Mouse (Mus musculus) midbrain, postnatal 0 days (tissue): ENCODE measurements around the gene Mthfd1. TPM values are rescaled to one million over a fixed set of nuclear protein-coding genes. Genes with fewer than 3 reads are reported as not detected.

Experiments
- ATAC-seq: fragments of 200-750 bp; cut with Nextera tagmentation; 2 replicates; pipeline ENCODE4 v1.8.0; 2017; ENCODE audit warnings: moderate number of reproducible peaks, mild to moderate bottlenecking, moderate TSS enrichment, moderate library complexity; ENCODE audit not compliant: low FRiP score
- DNase-seq: peaks from one replicate; pipeline ENCODE4 v3.0.0-alpha.2; 2015; ENCODE audit warnings: low spot score
- H3K27ac ChIP-seq: fragments of 300-500 bp; sonication (generic); 2 replicates; pipeline ENCODE4 v1.5.1; 2014; ENCODE audit warnings: low read depth, mild to moderate bottlenecking, low read length, mixed read lengths
- H3K27me3 ChIP-seq: fragments of 300-500 bp; sonication (generic); 2 replicates; pipeline ENCODE4 v1.6.1; 2014; ENCODE audit warnings: low read length, control low read depth, mixed read lengths; ENCODE audit not compliant: insufficient read depth
- H3K36me3 ChIP-seq: fragments of 300-500 bp; sonication (generic); 2 replicates; pipeline ENCODE4 v1.6.1; 2014; ENCODE audit warnings: low read length, control low read depth, mixed read lengths; ENCODE audit not compliant: insufficient read depth
- H3K4me1 ChIP-seq: fragments of 300-500 bp; sonication (generic); 2 replicates; pipeline ENCODE4 v1.6.1; 2014; ENCODE audit warnings: mild to moderate bottlenecking, control low read depth, antibody characterized with exemption, low read length, mixed read lengths; ENCODE audit not compliant: insufficient read depth
- H3K4me2 ChIP-seq: fragments of 300-500 bp; sonication (generic); 2 replicates; pipeline ENCODE4 v1.6.1; 2014; ENCODE audit warnings: low read depth, mild to moderate bottlenecking, low read length, mixed read lengths; ENCODE audit not compliant: poor library complexity, severe bottlenecking
- H3K4me3 ChIP-seq: fragments of 300-500 bp; sonication (generic); 2 replicates; pipeline ENCODE4 v1.5.1; 2014; ENCODE audit warnings: low read depth, mild to moderate bottlenecking, low read length, moderate library complexity
- H3K9ac ChIP-seq: fragments of 300-500 bp; sonication (generic); replicated peaks from 2 replicates; pipeline ENCODE4 v1.6.1; 2014; ENCODE audit warnings: mild to moderate bottlenecking, low read length, moderate library complexity, mixed read lengths; ENCODE audit not compliant: poor library complexity, severe bottlenecking
- H3K9me3 ChIP-seq: fragments of 300-500 bp; sonication (generic); 2 replicates; pipeline ENCODE4 v1.6.1; 2016; ENCODE audit warnings: low read length, control low read depth
- CTCF ChIP-seq: IDR thresholded peaks from 2 replicates; pipeline ENCODE4 v1.5.1; 2016; ENCODE audit warnings: antibody characterized with exemption, mild to moderate bottlenecking
- WGBS: fragments of 180-500 bp; shearing (Covaris S2); extraction: QIAGEN DNeasy Blood & Tissue Kit; methylation state at CpG from one replicate; pipeline ENCODE4 v1.1.7; 2014; 5-methylcytosine and 5-hydroxymethylcytosine counted together
- polyA plus RNA-seq: library from polyadenylated mRNA; unstranded; fragments of >200 nt; fragmentation: Nextera tagmentation; extraction: Ambion mirVana; gene quantifications from 2 replicates; pipeline ENCODE4 v1.2.1, GENCODE M21; 2015
- total RNA-seq: library from RNA; depleted of rRNA; stranded (reverse); fragments of >200 nt; gene quantifications from 2 replicates; pipeline ENCODE4 v1.2.3, GENCODE M21; 2014

Mthfd1 gene
- total and polyA plus RNA-seq, 2 experiments from 2014 or later, result 23.7 to 26.7 TPM

- peak overlapping the region; percentile 61 for H3K4me2 ChIP-seq
- DNase-seq (no peak), ATAC-seq (no peak)
- H3K9ac ChIP-seq, result peak overlapping the region; percentile 69; the same call in 1 of the 2 replicates
- TF ChIP-seq CTCF, result no peak
- H3K4me3 ChIP-seq, result peak overlapping the region; percentile 60
- no peaks in the 10 kb centered on the region for H3K27me3 ChIP-seq
- no peak overlapping the region for H3K27ac ChIP-seq
- WGBS, result 9% methylated on average over 17 of the region's 17 CpGs
- H3K9me3 ChIP-seq, result no peaks in the 10 kb centered on the region
- no peaks in the 10 kb centered on the region for H3K36me3 ChIP-seq
- no peaks in the 10 kb centered on the region for H3K4me1 ChIP-seq
Measured at GRCm38 (mm10) chr12:76256114-76256843, 1.2 kb downstream of the Mthfd1 start.

- H3K36me3 ChIP-seq, result no peaks in the 10 kb centered on the region
- no peak overlapping the region for H3K4me3 ChIP-seq
- no peaks in the 10 kb centered on the region for H3K4me1 ChIP-seq
- 90% methylated on average over 3 of the region's 3 CpGs for WGBS
- no peak overlapping the region for H3K4me2 ChIP-seq
- no peaks in the 10 kb centered on the region for H3K27me3 ChIP-seq
- no peak for ATAC-seq
- no peak overlapping the region for H3K9ac ChIP-seq
- DNase-seq, result no peak
- no peak overlapping the region for H3K27ac ChIP-seq
- no peaks in the 10 kb centered on the region for H3K9me3 ChIP-seq
- no peak for TF ChIP-seq CTCF
Measured at GRCm38 (mm10) chr12:76260673-76261072, 5.6 kb downstream of the Mthfd1 start.

- Histone ChIP-seq H3K9ac (no peak overlapping the region), H3K4me3 (no peak overlapping the region)
- DNase-seq, result no peak
Measured at GRCm38 (mm10) chr12:76261556-76261955, 6.5 kb downstream of the Mthfd1 start.

GRCm38 (mm10) chr12:76262918-76263317 lies 7.8 kb downstream of the Mthfd1 start:
- WGBS, result 91% methylated on average over 4 of the region's 4 CpGs
- DNase-seq, result no peak

More at GRCm38 (mm10) chr12:76261556-76261955, 6.5 kb downstream of the Mthfd1 start:
- H3K36me3 ChIP-seq, result no peaks in the 10 kb centered on the region
- no peak overlapping the region for H3K27ac ChIP-seq
- ATAC-seq, result no peak
- no peaks in the 10 kb centered on the region for H3K9me3 ChIP-seq
- H3K4me1 ChIP-seq, result no peaks in the 10 kb centered on the region
- WGBS, result 92% methylated on average over 4 of the region's 4 CpGs
- H3K4me2 ChIP-seq, result no peak overlapping the region
- TF ChIP-seq CTCF, result no peak
- H3K27me3 ChIP-seq, result no peaks in the 10 kb centered on the region

GRCm38 (mm10) chr12:76263876-76264275 lies 8.8 kb downstream of the Mthfd1 start:
- Histone ChIP-seq H3K9ac (no peak overlapping the region), H3K4me1 (no peaks in the 10 kb centered on the region), H3K36me3 (no peaks in the 10 kb centered on the region), H3K27ac (peak overlapping the region; percentile 2; the same call in 1 of the 2 replicates), H3K9me3 (no peaks in the 10 kb centered on the region), H3K4me2 (no peak overlapping the region), H3K27me3 (no peaks in the 10 kb centered on the region), H3K4me3 (no peak overlapping the region)
- no peak for TF ChIP-seq CTCF
- WGBS, result 47% methylated on average over 1 of the region's 1 CpGs
- DNase-seq (no peak), ATAC-seq (no peak)

More at GRCm38 (mm10) chr12:76262918-76263317, 7.8 kb downstream of the Mthfd1 start:
- Histone ChIP-seq H3K9me3 (no peaks in the 10 kb centered on the region), H3K27me3 (no peaks in the 10 kb centered on the region), H3K4me3 (no peak overlapping the region), H3K4me2 (no peak overlapping the region), H3K27ac (no peak overlapping the region), H3K4me1 (no peaks in the 10 kb centered on the region), H3K9ac (no peak overlapping the region), H3K36me3 (no peaks in the 10 kb centered on the region)
- ATAC-seq, result no peak
- TF ChIP-seq CTCF, result no peak

GRCm38 (mm10) chr12:76264325-76264965 lies 9.3 kb downstream of the Mthfd1 start:
- no peaks in the 10 kb centered on the region for H3K4me1 ChIP-seq
- no peak overlapping the region for H3K4me3 ChIP-seq
- ATAC-seq (0 out of 2 replicates have a peak, but pooled peaks have one; percentile 56), DNase-seq (peak; percentile 74)
- H3K4me2 ChIP-seq, result peak overlapping the region; percentile 26; the same call in 1 of the 2 replicates
- H3K9ac ChIP-seq, result no peak overlapping the region
- TF ChIP-seq CTCF, result no peak
- H3K36me3 ChIP-seq, result no peaks in the 10 kb centered on the region
- H3K9me3 ChIP-seq, result no peaks in the 10 kb centered on the region
- H3K27me3 ChIP-seq, result no peaks in the 10 kb centered on the region
- H3K27ac ChIP-seq, result peak overlapping the region; percentile 2
- 76% methylated on average over 9 of the region's 9 CpGs for WGBS
